Mouse (Mus musculus): ENCODE measurements at regions not wholly inside any gene's neighbourhood (a gene's known extent, or its start where the extent isn't known, plus 50 kb on each side); places are given as distances from the start of the nearest gene placed in this dataset.

- no peak for DNase-seq
Observed at GRCm38 (mm10) chr3:147967866-147968265, 1022.5 kb downstream of the Adgrl2 start.

- no peak for DNase-seq
Observed at GRCm38 (mm10) chr3:147967261-147967660, 1023.1 kb downstream of the Adgrl2 start.

GRCm38 (mm10) chr3:147966827-147967226 lies 1023.5 kb downstream of the Adgrl2 start:
- no peak for DNase-seq

- no peak for DNase-seq
Observed at GRCm38 (mm10) chr3:147966379-147966778, 1024.0 kb downstream of the Adgrl2 start.

- DNase-seq = no peak
Observed at GRCm38 (mm10) chr3:147963698-147964476, 1026.5 kb downstream of the Adgrl2 start.

- no peak for DNase-seq
Observed at GRCm38 (mm10) chr3:147948041-147948592, 1042.2 kb downstream of the Adgrl2 start.

GRCm38 (mm10) chr3:147943314-147943713 lies 1047.0 kb downstream of the Adgrl2 start:
- no peak for DNase-seq

- DNase-seq = no peak
Observed at GRCm38 (mm10) chr3:147930811-147931251, 1059.5 kb downstream of the Adgrl2 start.

- no peak for DNase-seq
Observed at GRCm38 (mm10) chr3:147920181-147920580, 1068.0 kb downstream of the Ttll7 start.

- DNase-seq = no peak
Observed at GRCm38 (mm10) chr3:147919701-147920100, 1067.5 kb downstream of the Ttll7 start.

- DNase-seq = no peak
Observed at GRCm38 (mm10) chr3:147919146-147919545, 1067.0 kb downstream of the Ttll7 start.

- no peak for DNase-seq
Observed at GRCm38 (mm10) chr3:147896751-147897150, 1044.6 kb downstream of the Ttll7 start.

- DNase-seq = no peak
Observed at GRCm38 (mm10) chr3:147891682-147892081, 1039.5 kb downstream of the Ttll7 start.

GRCm38 (mm10) chr3:147886261-147886893 lies 1034.2 kb downstream of the Ttll7 start:
- no peak for DNase-seq

GRCm38 (mm10) chr3:147882936-147883645 lies 1030.9 kb downstream of the Ttll7 start:
- DNase-seq = no peak

GRCm38 (mm10) chr3:147878690-147879089 lies 1026.5 kb downstream of the Ttll7 start:
- no peak for DNase-seq

GRCm38 (mm10) chr3:147868281-147868680 lies 1016.1 kb downstream of the Ttll7 start:
- DNase-seq = no peak

GRCm38 (mm10) chr3:147853346-147853745 lies 1001.2 kb downstream of the Ttll7 start:
- DNase-seq = peak; percentile 83

- DNase-seq = no peak
Observed at GRCm38 (mm10) chr3:147852830-147853229, 1000.7 kb downstream of the Ttll7 start.

- no peak for DNase-seq
Observed at GRCm38 (mm10) chr3:147841357-147841756, 989.2 kb downstream of the Ttll7 start.

GRCm38 (mm10) chr3:147838816-147839215 lies 986.6 kb downstream of the Ttll7 start:
- peak; percentile 46 for DNase-seq

GRCm38 (mm10) chr3:147835716-147836115 lies 983.5 kb downstream of the Ttll7 start:
- DNase-seq = peak; percentile 9

GRCm38 (mm10) chr3:147825337-147825736 lies 973.2 kb downstream of the Ttll7 start:
- no peak for DNase-seq
